Mouse (Mus musculus) common myeloid progenitor, adult 5-6 weeks (primary cell): ENCODE results near the gene Sox8. TPM values are rescaled to one million over a fixed set of nuclear protein-coding genes. Genes with fewer than 3 reads are reported as not detected.

Source experiments
- ATAC-seq: replicated peaks from 2 replicates; pipeline ENCODE4 v1.8.0; 2016; ENCODE audit warnings: low read depth, mild to moderate bottlenecking, moderate TSS enrichment, inconsistent platforms; ENCODE audit not compliant: poor library complexity, severe bottlenecking
- total RNA-seq: library from RNA; stranded (forward); fragments of 200-1000, 187-1606 nt; gene quantifications from 2 replicates; pipeline ENCODE4 v1.2.3, GENCODE M21; 2017

The Sox8 gene
- total RNA-seq, 1 experiment from 2014 or later = 0.23 TPM

DNA sequence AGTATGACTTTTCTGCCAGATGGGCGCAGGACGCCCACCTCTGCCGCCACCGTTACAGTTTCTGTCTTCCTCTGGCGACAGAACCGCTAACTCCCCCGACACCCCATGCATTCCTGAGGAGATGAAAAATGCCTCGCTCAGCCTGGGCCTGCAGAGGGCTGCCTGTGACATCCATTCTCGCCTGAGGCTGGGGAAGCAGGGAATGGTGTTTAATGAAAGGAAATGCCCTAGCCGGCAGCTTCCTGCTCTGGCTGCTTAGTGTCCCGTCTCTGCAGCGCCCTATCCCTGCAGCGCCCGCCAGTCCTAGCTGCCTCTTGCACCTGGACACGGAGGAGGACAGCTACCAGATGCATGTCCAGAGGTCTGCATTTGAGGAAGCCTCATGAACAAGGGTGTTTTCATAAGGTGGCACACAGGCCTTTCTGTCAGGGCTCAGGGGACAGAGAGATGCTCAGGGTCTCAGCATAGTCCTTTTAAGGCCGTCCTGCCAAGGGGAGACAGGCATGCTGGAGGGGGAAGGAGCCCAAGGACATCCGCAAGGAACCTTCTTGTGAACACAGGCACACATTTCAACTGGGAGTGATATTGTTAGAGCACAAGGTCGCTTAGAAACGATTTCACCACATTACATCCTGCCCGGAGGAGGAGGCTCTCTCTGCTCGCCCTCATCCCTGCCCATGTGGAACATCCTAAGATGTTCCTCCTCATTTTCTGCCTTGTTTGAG, 13.7 kb downstream of the Sox8 start:
- ATAC-seq = no peak

DNA sequence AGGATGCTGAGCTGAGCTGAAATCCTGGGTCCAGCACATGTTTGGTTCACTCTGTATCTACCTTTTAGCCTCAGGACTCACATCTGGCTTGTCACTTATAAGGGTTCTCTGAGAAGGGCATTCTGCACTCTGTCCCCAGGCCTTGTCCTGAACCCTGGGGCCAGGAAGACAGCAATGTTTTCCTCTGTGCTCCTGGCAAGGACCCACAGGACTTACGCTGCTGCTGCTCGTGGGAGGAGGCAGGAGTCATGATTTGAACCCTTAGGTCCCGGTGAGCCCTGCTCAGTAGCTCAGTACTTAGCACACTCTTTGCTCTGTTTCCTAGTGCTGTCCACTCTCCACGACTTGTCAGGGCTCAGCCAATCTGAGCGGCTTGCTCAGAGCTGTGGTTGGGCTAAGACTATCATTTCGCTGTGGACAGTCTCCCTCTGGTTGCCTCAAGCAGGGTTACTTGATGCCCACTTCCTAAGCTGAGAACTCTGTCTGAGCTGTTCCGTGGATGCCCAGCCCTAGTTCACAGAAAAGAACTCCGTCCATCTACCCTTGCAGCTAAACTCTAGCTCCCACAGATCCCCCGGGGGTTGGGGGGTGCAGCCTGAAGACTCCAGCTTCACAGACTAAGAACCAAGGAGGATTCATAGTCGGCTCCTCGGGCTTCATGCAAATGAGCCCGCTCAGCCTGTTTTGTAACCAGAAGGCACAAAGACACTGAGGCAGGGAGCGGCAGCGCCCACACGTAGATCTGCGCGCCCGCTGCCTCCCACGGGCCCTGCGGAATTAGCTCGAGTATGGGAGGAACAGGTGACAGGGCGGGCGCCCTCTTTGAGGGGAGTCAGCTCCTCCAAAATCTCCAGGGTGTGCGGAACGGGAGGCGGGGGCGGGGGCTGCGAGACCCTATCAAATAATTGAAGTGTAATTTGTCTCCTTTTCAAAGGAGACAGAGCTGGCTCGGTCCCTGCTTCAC, 14.5 kb downstream of the Sox8 start:
- ATAC-seq = no peak

DNA sequence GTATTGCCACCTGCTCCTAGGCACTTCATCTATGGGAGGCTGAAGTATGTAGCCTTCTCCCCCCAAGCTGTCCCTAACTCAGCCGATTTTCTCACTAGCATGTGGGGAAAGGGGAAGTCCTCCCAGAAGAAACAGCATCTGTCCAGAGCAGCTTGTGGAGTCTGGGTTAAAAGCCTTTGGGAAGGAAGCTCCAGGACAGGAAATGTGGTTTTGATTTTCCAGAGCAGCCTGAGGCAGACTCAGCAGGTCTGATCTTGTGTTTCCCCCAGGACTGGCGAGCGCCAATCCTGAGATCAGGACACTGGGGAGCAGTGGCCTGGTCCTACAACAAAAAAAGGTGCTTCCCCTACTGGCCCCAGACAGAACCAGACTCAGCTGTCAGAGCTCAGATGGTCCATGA, 15.3 kb downstream of the Sox8 start:
- no peak for ATAC-seq

DNA sequence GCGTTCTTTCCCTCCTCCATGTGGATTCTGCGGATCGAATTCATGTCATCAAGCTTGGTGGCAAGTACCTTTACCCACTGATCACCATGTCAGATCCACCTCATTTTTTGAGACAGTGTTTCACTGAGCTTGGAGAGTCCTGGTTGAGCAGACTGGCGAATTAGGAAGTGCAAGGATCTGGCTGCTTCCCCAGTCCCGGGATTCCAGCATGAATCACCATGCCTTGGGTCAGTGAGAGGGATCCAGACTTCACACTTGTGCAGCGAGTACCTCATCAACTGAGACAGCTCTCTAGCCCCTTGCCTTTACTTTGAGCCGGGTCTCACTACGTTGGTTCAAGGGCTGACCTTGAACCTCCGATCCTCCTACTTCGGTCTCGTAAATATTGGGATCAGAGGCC, 19.2 kb downstream of the Sox8 start:
- ATAC-seq = no peak

DNA sequence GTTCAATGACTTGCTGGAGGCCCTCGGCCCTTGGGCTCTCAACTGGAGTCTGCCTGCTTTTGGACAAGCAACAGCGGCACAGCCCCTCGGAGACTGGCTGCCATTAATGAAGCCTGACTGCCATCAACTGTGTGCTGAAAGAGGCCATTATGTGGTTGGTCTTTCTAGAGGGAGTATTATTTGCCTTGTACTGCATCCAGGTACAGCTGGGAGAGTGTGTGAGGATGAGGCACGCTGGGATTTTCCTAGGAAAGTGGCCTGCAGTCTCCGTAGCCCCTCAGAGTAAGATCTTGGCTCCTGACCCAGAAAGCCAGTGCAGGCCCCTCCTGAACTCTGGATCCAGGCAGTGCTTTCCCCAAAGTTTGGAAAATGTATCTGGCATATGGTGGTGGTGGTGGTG, 20.5 kb downstream of the Sox8 start:
- ATAC-seq = no peak

DNA sequence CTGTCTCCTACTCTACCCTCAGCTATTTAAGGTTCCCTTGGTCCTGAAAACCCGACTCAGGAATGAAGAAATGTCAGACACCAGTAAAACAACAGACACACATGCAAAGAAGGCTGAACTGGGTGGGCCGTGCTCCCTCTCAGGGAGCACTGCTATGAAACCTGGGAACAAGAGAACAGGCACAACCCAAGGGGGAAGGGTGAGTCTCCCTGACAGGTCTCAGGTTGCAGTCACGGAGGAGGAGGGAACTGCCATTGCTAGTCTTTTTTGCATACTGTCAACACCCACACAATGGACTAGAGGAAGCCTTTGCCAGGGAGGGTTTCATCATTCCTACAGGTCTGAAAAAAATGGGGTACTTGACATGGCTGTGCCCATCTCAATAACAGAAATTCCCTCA, 23.5 kb downstream of the Sox8 start:
- ATAC-seq = no peak

DNA sequence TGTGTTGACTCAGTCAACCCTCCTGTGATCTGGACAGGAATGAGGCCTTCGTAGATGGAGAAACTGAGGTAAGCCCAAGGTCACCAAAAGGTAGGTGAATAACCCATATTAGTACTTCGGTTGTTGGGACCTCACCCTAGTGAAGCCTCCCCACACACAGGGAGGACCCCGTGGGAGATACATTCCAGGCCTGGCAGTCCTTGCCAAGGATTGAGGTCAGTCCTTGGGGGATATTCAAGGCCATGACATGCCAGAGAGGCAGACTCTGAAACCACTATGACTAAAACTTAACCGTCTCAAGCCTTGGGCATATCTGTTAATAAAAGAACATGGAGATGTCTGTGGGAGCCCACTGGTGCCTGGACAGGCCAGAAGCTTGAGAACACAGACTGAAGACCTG, 28.7 kb downstream of the Sox8 start:
- no peak for ATAC-seq

DNA sequence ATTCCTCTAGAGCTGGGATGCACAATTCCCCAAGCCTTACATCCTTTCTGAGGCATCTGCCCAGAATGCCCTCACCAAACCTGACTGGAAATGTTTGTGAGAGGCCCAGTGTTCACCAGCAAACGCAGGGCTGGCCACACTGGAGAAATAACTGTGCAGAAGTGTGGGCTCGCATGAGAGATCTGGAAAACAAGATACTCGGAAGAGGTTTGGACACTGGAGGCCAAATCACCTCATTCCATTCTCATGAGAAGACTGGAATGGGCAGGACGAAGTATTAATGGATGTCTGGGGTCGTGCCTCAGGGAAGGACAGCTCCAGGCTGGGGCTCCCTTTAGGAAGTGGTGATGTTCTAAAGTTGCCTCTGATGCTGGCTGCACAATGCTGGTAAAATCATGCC, 29.8 kb downstream of the Sox8 start:
- no peak for ATAC-seq

DNA sequence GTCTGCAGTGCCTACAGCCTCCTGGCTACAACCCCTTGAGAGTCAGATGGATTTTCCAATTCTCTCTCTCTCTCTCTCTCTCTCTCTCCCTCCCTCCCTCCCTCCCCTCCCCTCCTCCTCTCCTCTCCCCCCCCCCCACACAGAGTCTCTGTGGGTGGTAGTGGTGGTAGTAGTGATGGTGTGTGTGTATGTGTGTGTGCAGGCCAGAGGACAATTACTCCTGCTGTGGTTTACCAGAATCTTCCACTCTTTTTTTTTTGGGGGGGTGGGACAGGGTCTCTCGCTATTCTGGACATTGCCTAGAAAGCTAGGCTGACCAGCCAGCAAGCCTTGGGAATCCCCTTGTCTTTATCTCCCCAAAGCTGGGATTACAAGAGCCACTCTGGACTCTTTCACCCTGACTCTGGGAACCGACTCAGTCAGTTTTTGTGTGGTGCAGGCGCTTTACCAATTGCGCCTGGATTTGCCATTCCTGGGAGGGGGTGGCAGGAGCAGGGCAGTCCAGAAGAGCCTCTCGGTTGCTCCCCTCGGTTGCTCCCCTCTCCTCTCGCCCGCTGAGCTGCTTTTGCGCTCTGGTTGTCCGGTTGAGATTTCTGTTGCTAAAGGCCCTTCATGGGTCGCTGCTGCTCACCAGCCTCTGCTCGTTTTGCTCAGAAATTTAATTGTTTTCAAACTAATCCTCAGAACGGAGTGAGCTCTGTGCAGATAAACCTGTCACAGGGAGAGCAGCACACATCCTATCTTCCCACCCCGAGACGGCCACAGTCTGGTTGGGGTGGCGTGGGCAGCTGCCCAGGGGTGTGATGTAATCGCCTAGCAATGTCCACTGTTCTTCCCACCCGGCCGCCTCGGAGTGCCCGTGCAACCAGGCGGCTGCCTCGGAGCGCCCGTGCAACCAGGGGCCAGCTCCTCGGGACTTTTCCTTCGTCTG, 31.3 kb downstream of the Sox8 start:
- ATAC-seq = no peak

DNA sequence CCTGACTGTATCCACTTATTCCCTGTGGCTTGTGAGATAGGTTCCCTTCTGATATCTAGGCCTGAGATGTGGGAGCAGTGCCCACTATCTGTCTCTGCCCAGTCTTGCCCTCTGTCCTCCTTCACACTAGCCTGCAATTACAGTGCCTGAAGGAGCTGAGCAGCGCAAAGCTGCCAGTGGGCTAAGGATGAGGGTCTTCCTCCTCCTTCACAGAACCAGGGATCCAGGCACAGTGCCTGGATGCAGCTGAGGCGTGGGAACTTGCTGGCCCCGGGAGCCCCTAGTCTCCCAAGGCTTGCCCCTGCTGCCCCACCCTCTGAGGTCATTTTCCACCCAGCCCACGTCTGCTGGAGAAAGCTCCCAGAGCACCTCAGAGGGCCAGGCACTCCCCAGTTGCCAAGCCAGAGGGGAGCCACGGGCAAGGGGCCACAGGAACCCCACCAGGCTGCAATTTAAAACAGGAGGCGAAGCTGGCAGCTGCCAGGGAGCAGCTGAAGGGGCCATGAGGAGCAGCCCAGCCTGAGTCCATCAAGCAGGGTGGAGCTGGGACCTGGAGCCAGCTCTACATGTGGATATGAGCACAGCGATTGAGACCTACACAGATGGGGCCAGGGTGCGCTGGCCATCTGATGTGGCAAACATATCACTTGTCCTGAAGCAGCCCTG, 40.0 kb downstream of the Sox8 start:
- ATAC-seq = no peak

DNA sequence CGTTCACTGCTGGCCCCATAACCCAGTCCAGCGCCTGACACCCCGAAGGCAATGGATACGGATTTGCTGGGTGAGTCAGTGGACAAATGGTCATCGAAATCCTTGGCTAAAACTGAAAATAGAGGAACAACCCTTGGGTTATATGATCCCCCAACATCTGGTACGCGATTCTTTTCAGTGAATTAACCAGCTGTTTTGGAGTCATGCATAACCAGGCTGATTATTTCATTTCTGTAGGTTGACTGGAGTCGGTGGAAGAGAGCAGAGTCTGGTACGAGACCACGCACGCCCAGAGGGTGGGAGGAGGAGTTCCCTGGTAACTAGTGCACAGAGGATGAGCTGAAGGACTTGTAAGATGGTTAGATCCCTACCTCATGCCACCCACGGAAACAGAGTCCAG, 48.4 kb downstream of the Sox8 start:
- ATAC-seq = no peak

DNA sequence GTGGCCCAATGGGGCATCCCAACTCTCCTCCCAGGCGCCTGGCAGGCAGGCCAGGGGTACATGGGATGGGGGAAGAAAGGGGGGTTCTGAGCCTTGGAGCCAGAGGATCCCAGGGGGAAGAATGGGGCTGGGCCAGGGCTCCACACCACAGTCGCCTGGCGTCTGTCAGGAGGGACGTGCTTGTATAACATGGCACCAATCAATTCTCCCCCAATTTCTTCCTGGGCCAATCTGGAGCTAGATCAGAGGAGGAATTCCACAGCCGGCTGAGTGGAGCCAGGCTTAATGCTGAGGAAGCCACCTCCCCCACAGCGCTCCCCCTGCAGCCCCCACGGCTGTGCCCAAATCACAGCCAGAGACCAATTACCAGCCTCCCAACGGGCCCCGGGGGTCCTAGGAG, 50.0 kb downstream of the Sox8 start:
- ATAC-seq = no peak

DNA sequence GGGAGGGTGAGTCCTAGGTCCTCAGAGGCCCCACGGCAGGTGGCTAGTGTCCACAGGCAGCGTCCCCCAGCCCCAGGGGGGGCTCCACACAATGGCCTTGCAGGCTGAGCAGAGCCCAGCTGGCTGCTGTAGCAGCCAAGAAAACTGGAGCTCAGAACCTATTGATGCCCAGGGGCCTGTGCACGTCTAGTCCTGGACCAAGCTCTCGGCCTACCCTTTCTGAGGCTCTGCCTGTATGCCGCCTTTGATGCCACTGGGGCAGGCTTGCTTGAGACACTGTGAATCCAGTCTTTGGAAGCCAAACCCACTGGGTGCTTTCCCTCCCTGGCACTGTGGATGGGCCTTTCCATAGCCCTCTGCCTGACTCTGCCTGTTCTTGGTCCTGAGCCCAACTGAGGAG, 51.0 kb downstream of the Sox8 start:
- ATAC-seq = no peak

DNA sequence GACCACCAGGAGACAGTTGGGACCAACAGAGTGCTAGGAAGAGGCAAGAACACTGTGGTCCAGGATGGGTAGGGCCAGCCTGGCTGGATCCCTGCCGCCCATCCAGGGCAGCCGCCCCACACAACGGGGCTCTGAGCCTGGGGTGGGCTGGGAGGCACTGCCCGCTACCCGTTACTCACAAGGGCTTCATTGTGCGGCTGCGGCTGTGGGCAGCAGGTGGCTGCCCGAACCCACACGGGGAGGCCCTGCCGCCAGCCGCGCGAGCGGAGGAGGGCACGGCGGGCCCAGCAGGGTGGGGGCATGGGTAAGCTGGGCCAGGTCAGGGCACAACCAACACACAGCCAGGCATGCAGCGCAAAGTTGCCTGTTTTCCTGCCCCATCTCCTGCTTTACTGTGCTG, 52.3 kb downstream of the Sox8 start:
- ATAC-seq = no peak

DNA sequence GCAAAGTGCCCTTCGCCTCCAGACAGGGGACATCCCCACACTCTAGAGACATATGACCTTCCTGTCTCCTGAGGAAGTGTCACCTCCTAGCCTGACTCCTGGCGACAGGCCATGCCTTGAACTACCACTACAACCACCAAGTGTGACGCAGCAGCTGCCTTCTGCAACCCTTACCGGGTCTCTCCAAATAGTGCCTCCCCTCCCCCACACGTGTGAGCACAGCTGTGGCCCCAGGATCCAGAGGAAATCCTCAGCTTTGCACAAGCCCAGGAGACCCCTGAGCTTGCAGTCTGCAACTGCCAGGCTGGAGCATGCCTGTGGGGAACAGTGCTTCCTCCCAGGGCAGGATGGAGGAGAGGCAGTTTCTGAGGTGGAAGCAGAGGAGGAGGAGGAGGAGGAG, 54.2 kb downstream of the Sox8 start:
- ATAC-seq = no peak

Other genes with a start within 250 kb of the Sox8 start
- gene Tpsab1, start 225.1 kb downstream of the Sox8 start, total RNA-seq = not detected in 2 replicates
- not detected in 2 replicates for gene Tpsb2, start 204.4 kb downstream of the Sox8 start, total RNA-seq
- not detected in 2 replicates for gene Tpsg1, start 201.4 kb downstream of the Sox8 start, total RNA-seq
- gene Cacna1h, start 136.9 kb downstream of the Sox8 start, total RNA-seq = 0.05 TPM in 1 of 2 replicates, not detected in the other
- gene Tekt4, start 116.1 kb downstream of the Sox8 start, total RNA-seq = not detected in 2 replicates
- gene Sstr5, start 73.4 kb downstream of the Sox8 start, total RNA-seq = not detected in 2 replicates
- gene Lmf1, start 8.4 kb upstream of the Sox8 start, total RNA-seq = 9.0 and 11.7 TPM in 2 replicates
- not detected in 2 replicates for gene Gng13, start 146.5 kb upstream of the Sox8 start, total RNA-seq
- gene Chtf18, start 156.7 kb upstream of the Sox8 start, total RNA-seq = 17.0 and 28.5 TPM in 2 replicates
- 3.0 and 3.9 TPM in 2 replicates for gene Rpusd1, start 157.0 kb upstream of the Sox8 start, total RNA-seq
- not detected in 2 replicates for gene Mslnl, start 165.4 kb upstream of the Sox8 start, total RNA-seq
- not detected in 2 replicates for gene Msln, start 183.7 kb upstream of the Sox8 start, total RNA-seq
- 8.7 and 32.7 TPM in 2 replicates for gene Narfl, start 203.1 kb upstream of the Sox8 start, total RNA-seq
- gene Haghl, start 215.0 kb upstream of the Sox8 start, total RNA-seq = 13.6 and 28.4 TPM in 2 replicates
- not detected in 2 replicates for gene Ccdc78, start 215.9 kb upstream of the Sox8 start, total RNA-seq
- 47.9 and 51.1 TPM in 2 replicates for gene Fam173a, start 222.2 kb upstream of the Sox8 start, total RNA-seq
- gene AC134908.4, start 225.0 kb upstream of the Sox8 start, total RNA-seq = 4.3 TPM in 1 of 2 replicates, not detected in the other
- gene Metrn, start 226.4 kb upstream of the Sox8 start, total RNA-seq = 26.7 and 27.8 TPM in 2 replicates
- gene Fbxl16, start 238.4 kb upstream of the Sox8 start, total RNA-seq = 0.18 TPM in 1 of 2 replicates, not detected in the other